Mouse (Mus musculus): ENCODE results near the gene Dolpp1. TPM values are rescaled to one million over a fixed set of nuclear protein-coding genes. Genes with fewer than 3 reads are reported as not detected.
A peak's percentile ranks its signal among the peaks of the same experiment; 100 is the strongest.

Gene Dolpp1
- polyA plus RNA-seq, 1 experiment from 2014 or later: 39.0 TPM

GRCm38 (mm10) chr2:30371544-30371943 is 20.5 kb upstream of the Dolpp1 start:
- ATAC-seq (ENCODE audit: insufficient read depth, low FRiP score): no peak
- Histone ChIP-seq H3K4me3 (replicated peaks; ENCODE audit: low read length) (no peak overlapping the region), H3K36me3 (ENCODE audit: control insufficient read depth, insufficient read depth, low read length) (peaks cover 44% of the 10 kb centered on the region), H3K4me1 (ENCODE audit: control insufficient read depth, insufficient read depth, low read length) (no peaks in the 10 kb centered on the region), H3K9ac (ENCODE audit: low read length) (no peak overlapping the region), H3K9me3 (replicated peaks; ENCODE audit: control insufficient read depth, low read length) (no peaks in the 10 kb centered on the region), H3K4me2 (ENCODE audit: low read depth, low read length) (no peak overlapping the region), H3K27me3 (ENCODE audit: control insufficient read depth, insufficient read depth, low read length) (no peaks in the 10 kb centered on the region), H3K27ac (ENCODE audit: low read length) (no peak overlapping the region)
- 95% methylated on average over 8 of the region's 8 CpGs for WGBS

DNA sequence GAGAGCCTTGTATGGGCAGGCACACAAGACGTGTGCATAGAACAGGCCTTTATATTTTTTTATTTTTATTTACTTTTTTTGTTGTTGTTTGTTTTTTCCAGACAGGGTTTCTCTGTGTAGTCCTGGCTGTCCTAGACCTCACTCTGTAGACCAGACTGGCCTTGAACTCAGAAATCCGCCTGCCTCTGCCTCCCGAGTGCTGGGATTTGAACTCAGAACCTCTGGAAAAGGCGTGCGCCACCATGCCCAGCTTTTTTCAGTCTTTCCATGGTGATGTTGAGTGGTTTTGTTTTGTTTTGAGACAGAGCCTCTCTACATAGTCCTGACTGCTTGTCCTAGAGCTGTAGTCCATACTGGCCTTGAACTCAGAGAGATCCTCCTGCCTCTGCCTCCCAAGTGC is 19.3 kb upstream of the Dolpp1 start:
- H3K4me1 ChIP-seq (ENCODE audit: control insufficient read depth, insufficient read depth, low read length): no peaks in the 10 kb centered on the region
- no peak overlapping the region for H3K4me3 ChIP-seq (replicated peaks; ENCODE audit: low read length)
- peaks cover 47% of the 10 kb centered on the region for H3K36me3 ChIP-seq (ENCODE audit: control insufficient read depth, insufficient read depth, low read length)
- ATAC-seq (ENCODE audit: insufficient read depth, low FRiP score): no peak
- H3K9ac ChIP-seq (ENCODE audit: low read length): no peak overlapping the region
- no peak overlapping the region for H3K27ac ChIP-seq (ENCODE audit: low read length)
- no peaks in the 10 kb centered on the region for H3K27me3 ChIP-seq (ENCODE audit: control insufficient read depth, insufficient read depth, low read length)
- no peaks in the 10 kb centered on the region for H3K9me3 ChIP-seq (replicated peaks; ENCODE audit: control insufficient read depth, low read length)
- WGBS: 93% methylated on average over 5 of the region's 5 CpGs
- no peak overlapping the region for H3K4me2 ChIP-seq (ENCODE audit: low read depth, low read length)

GRCm38 (mm10) chr2:30375893-30376292 is 16.2 kb upstream of the Dolpp1 start:
- WGBS: 93% methylated on average over 10 of the region's 10 CpGs
- Histone ChIP-seq H3K9me3 (replicated peaks; ENCODE audit: control insufficient read depth, low read length) (no peaks in the 10 kb centered on the region), H3K4me2 (ENCODE audit: low read depth, low read length) (no peak overlapping the region), H3K4me1 (ENCODE audit: control insufficient read depth, insufficient read depth, low read length) (no peaks in the 10 kb centered on the region), H3K36me3 (ENCODE audit: control insufficient read depth, insufficient read depth, low read length) (peaks cover 31% of the 10 kb centered on the region), H3K27ac (ENCODE audit: low read length) (no peak overlapping the region), H3K27me3 (ENCODE audit: control insufficient read depth, insufficient read depth, low read length) (no peaks in the 10 kb centered on the region), H3K9ac (ENCODE audit: low read length) (no peak overlapping the region), H3K4me3 (replicated peaks; ENCODE audit: low read length) (no peak overlapping the region)
- ATAC-seq (ENCODE audit: insufficient read depth, low FRiP score): no peak

- H3K27me3 ChIP-seq (ENCODE audit: control insufficient read depth, insufficient read depth, low read length): no peaks in the 10 kb centered on the region
- H3K4me1 ChIP-seq (ENCODE audit: control insufficient read depth, insufficient read depth, low read length): no peaks in the 10 kb centered on the region
- H3K9ac ChIP-seq (ENCODE audit: low read length): no peak overlapping the region
- ATAC-seq (ENCODE audit: insufficient read depth, low FRiP score): no peak
- WGBS: 85% methylated on average over 5 of the region's 5 CpGs
- no peak overlapping the region for H3K27ac ChIP-seq (ENCODE audit: low read length)
- no peaks in the 10 kb centered on the region for H3K9me3 ChIP-seq (replicated peaks; ENCODE audit: control insufficient read depth, low read length)
- peaks cover 28% of the 10 kb centered on the region for H3K36me3 ChIP-seq (ENCODE audit: control insufficient read depth, insufficient read depth, low read length)
- no peak overlapping the region for H3K4me3 ChIP-seq (replicated peaks; ENCODE audit: low read length)
- H3K4me2 ChIP-seq (ENCODE audit: low read depth, low read length): no peak overlapping the region
Observed at GRCm38 (mm10) chr2:30377721-30378120, 14.3 kb upstream of the Dolpp1 start.

- Histone ChIP-seq H3K9me3 (replicated peaks; ENCODE audit: control insufficient read depth, low read length) (no peaks in the 10 kb centered on the region), H3K36me3 (ENCODE audit: control insufficient read depth, insufficient read depth, low read length) (peaks cover 17% of the 10 kb centered on the region), H3K4me1 (ENCODE audit: control insufficient read depth, insufficient read depth, low read length) (no peaks in the 10 kb centered on the region), H3K9ac (ENCODE audit: low read length) (no peak overlapping the region), H3K4me3 (replicated peaks; ENCODE audit: low read length) (no peak overlapping the region), H3K27ac (ENCODE audit: low read length) (no peak overlapping the region), H3K27me3 (ENCODE audit: control insufficient read depth, insufficient read depth, low read length) (no peaks in the 10 kb centered on the region), H3K4me2 (ENCODE audit: low read depth, low read length) (no peak overlapping the region)
- ATAC-seq (ENCODE audit: insufficient read depth, low FRiP score): no peak
- 78% methylated on average over 7 of the region's 7 CpGs for WGBS
Observed at GRCm38 (mm10) chr2:30379307-30379706, 12.7 kb upstream of the Dolpp1 start.

- no peak overlapping the region for H3K27ac ChIP-seq (ENCODE audit: low read length)
Observed at GRCm38 (mm10) chr2:30380564-30381376, 11.3 kb upstream of the Dolpp1 start.

GRCm38 (mm10) chr2:30381377-30381725 is 10.7 kb upstream of the Dolpp1 start:
- H3K27me3 ChIP-seq (ENCODE audit: control insufficient read depth, insufficient read depth, low read length): no peaks in the 10 kb centered on the region
- no peak overlapping the region for H3K9ac ChIP-seq (ENCODE audit: low read length)
- no peak overlapping the region for H3K4me2 ChIP-seq (ENCODE audit: low read depth, low read length)
- ATAC-seq (ENCODE audit: insufficient read depth, low FRiP score): no peak
- peak overlapping the region; percentile 55 for H3K27ac ChIP-seq (ENCODE audit: low read length)
- no peak overlapping the region for H3K4me3 ChIP-seq (replicated peaks; ENCODE audit: low read length)
- no peaks in the 10 kb centered on the region for H3K9me3 ChIP-seq (replicated peaks; ENCODE audit: control insufficient read depth, low read length)
- no peaks in the 10 kb centered on the region for H3K4me1 ChIP-seq (ENCODE audit: control insufficient read depth, insufficient read depth, low read length)
- H3K36me3 ChIP-seq (ENCODE audit: control insufficient read depth, insufficient read depth, low read length): peaks cover 14% of the 10 kb centered on the region
- whole genome bisulfite sequencing: 88% methylated on average over 4 of the region's 4 CpGs

More at GRCm38 (mm10) chr2:30380564-30381376, 11.3 kb upstream of the Dolpp1 start:
- Histone ChIP-seq H3K4me1 (ENCODE audit: control insufficient read depth, insufficient read depth, low read length) (no peaks in the 10 kb centered on the region), H3K27me3 (ENCODE audit: control insufficient read depth, insufficient read depth, low read length) (no peaks in the 10 kb centered on the region), H3K9ac (ENCODE audit: low read length) (no peak overlapping the region), H3K36me3 (ENCODE audit: control insufficient read depth, insufficient read depth, low read length) (peaks cover 16% of the 10 kb centered on the region), H3K4me3 (replicated peaks; ENCODE audit: low read length) (no peak overlapping the region), H3K9me3 (replicated peaks; ENCODE audit: control insufficient read depth, low read length) (no peaks in the 10 kb centered on the region), H3K4me2 (ENCODE audit: low read depth, low read length) (no peak overlapping the region)
- ATAC-seq (ENCODE audit: insufficient read depth, low FRiP score): no peak
- 85% methylated on average over 10 of the region's 10 CpGs for WGBS

- Histone ChIP-seq H3K9ac (ENCODE audit: low read length) (no peak overlapping the region), H3K4me1 (ENCODE audit: control insufficient read depth, insufficient read depth, low read length) (no peaks in the 10 kb centered on the region), H3K27ac (ENCODE audit: low read length) (no peak overlapping the region), H3K36me3 (ENCODE audit: control insufficient read depth, insufficient read depth, low read length) (peaks cover 5% of the 10 kb centered on the region; the same call in 1 of the 2 replicates), H3K9me3 (replicated peaks; ENCODE audit: control insufficient read depth, low read length) (no peaks in the 10 kb centered on the region), H3K4me2 (ENCODE audit: low read depth, low read length) (no peak overlapping the region), H3K4me3 (replicated peaks; ENCODE audit: low read length) (no peak overlapping the region), H3K27me3 (ENCODE audit: control insufficient read depth, insufficient read depth, low read length) (no peaks in the 10 kb centered on the region)
- 82% methylated on average over 5 of the region's 5 CpGs for WGBS
- ATAC-seq (ENCODE audit: insufficient read depth, low FRiP score): no peak
Observed at GRCm38 (mm10) chr2:30384814-30385213, 7.2 kb upstream of the Dolpp1 start.

DNA sequence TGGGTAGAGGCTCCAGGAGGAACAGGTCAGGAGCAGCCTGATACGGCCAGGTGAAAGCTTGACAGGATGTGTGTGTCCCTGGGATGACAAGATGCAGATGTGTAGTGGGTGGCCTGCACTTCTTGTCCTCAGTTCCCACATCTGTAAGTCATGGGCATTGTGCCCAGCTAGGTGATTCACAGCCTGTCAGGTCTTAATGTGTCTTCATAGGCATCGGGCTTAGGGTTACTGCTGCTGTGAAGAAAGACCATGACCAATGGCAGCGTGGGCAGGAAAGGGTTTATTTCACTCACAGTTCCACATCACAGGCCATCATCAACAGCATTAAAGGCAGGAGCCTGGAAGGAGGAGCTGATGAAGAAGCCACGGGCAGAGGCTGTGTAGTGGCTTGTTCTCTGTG is 6.5 kb upstream of the Dolpp1 start:
- Histone ChIP-seq H3K9ac (ENCODE audit: low read length) (no peak overlapping the region), H3K4me1 (ENCODE audit: control insufficient read depth, insufficient read depth, low read length) (no peaks in the 10 kb centered on the region), H3K9me3 (replicated peaks; ENCODE audit: control insufficient read depth, low read length) (no peaks in the 10 kb centered on the region), H3K4me3 (replicated peaks; ENCODE audit: low read length) (no peak overlapping the region), H3K36me3 (ENCODE audit: control insufficient read depth, insufficient read depth, low read length) (peaks cover 5% of the 10 kb centered on the region; the same call in 1 of the 2 replicates), H3K27ac (ENCODE audit: low read length) (no peak overlapping the region), H3K27me3 (ENCODE audit: control insufficient read depth, insufficient read depth, low read length) (no peaks in the 10 kb centered on the region), H3K4me2 (ENCODE audit: low read depth, low read length) (no peak overlapping the region)
- WGBS: 76% methylated on average over 4 of the region's 4 CpGs
- no peak for ATAC-seq (ENCODE audit: insufficient read depth, low FRiP score)

Data from stomach, embryonic 16.5 days (tissue).